Mouse (Mus musculus) lung, embryonic 15.5 days (tissue): ENCODE results near the gene Slc4a4. TPM values are rescaled to one million over a fixed set of nuclear protein-coding genes. Genes with fewer than 3 reads are reported as not detected.

Experiments
- ATAC-seq: fragments of 200-750 bp; cut with Nextera tagmentation; 2 replicates; pipeline ENCODE4 v1.8.0; 2017; ENCODE audit warnings: moderate number of reproducible peaks, borderline replicate concordance; ENCODE audit not compliant: low FRiP score, low TSS enrichment; ENCODE audit errors: extremely low read depth
- H3K27ac ChIP-seq: fragments of 300-500 bp; sonication (generic); 2 replicates; pipeline ENCODE4 v1.5.1; 2015; ENCODE audit warnings: moderate library complexity, mild to moderate bottlenecking, inconsistent platforms
- H3K27me3 ChIP-seq: fragments of 300-500 bp; sonication (generic); 2 replicates; pipeline ENCODE4 v1.6.1; 2015; ENCODE audit warnings: inconsistent platforms
- H3K36me3 ChIP-seq: fragments of 300-500 bp; sonication (generic); 2 replicates; pipeline ENCODE4 v1.6.1; 2015; ENCODE audit warnings: inconsistent platforms
- H3K4me1 ChIP-seq: fragments of 300-500 bp; sonication (generic); 2 replicates; pipeline ENCODE4 v1.6.1; 2015; ENCODE audit warnings: inconsistent platforms
- H3K4me2 ChIP-seq: fragments of 300-500 bp; sonication (generic); 2 replicates; pipeline ENCODE4 v1.6.1; 2015; ENCODE audit warnings: inconsistent platforms, mild to moderate bottlenecking, moderate library complexity
- H3K4me3 ChIP-seq: fragments of 300-500 bp; sonication (generic); 2 replicates; pipeline ENCODE4 v1.5.1; 2015; ENCODE audit warnings: mild to moderate bottlenecking, inconsistent platforms
- H3K9ac ChIP-seq: fragments of 300-500 bp; sonication (generic); 2 replicates; pipeline ENCODE4 v1.6.1; 2015; ENCODE audit warnings: inconsistent platforms
- H3K9me3 ChIP-seq: fragments of 300-500 bp; sonication (generic); 2 replicates; pipeline ENCODE4 v1.6.1; 2016; ENCODE audit warnings: inconsistent platforms
- WGBS: fragments of 180-500 bp; shearing (Covaris S2); methylation state at CpG from one replicate; pipeline ENCODE4 v1.1.7; 2015; 5-methylcytosine and 5-hydroxymethylcytosine counted together
- polyA plus RNA-seq: library from polyadenylated mRNA; unstranded; fragments of >200 nt; fragmentation: Nextera tagmentation; extraction: Ambion mirVana; gene quantifications from 2 replicates; pipeline ENCODE4 v1.2.1, GENCODE M21; 2015

The Slc4a4 gene
- polyA plus RNA-seq, 1 experiment from 2014 or later: 5.4 TPM

GRCm38 (mm10) chr5:89277616-89278015 lies 391.0 kb downstream of the Slc4a4 start:
- Histone ChIP-seq H3K27me3 (no peaks in the 10 kb centered on the region), H3K4me2 (no peak overlapping the region), H3K9ac (no peak overlapping the region), H3K9me3 (no peaks in the 10 kb centered on the region), H3K4me3 (no peak overlapping the region), H3K27ac (peak overlapping the region; percentile 83; the same call in 1 of the 2 replicates), H3K4me1 (peaks cover 4% of the 10 kb centered on the region), H3K36me3 (no peaks in the 10 kb centered on the region)
- ATAC-seq: peak; percentile 86
- 50% methylated on average over 5 of the region's 5 CpGs for WGBS

GRCm38 (mm10) chr5:89278309-89278708 lies 391.7 kb downstream of the Slc4a4 start:
- no peak overlapping the region for H3K4me3 ChIP-seq
- ATAC-seq: no peak
- no peaks in the 10 kb centered on the region for H3K27me3 ChIP-seq
- H3K36me3 ChIP-seq: no peaks in the 10 kb centered on the region
- peak overlapping the region; percentile 18; the same call in 1 of the 2 replicates for H3K27ac ChIP-seq
- H3K9ac ChIP-seq: no peak overlapping the region
- H3K4me2 ChIP-seq: no peak overlapping the region
- H3K4me1 ChIP-seq: peaks cover 4% of the 10 kb centered on the region
- H3K9me3 ChIP-seq: no peaks in the 10 kb centered on the region

GRCm38 (mm10) chr5:89280312-89280863 lies 393.8 kb downstream of the Slc4a4 start:
- Histone ChIP-seq H3K4me3 (no peak overlapping the region), H3K4me1 (peaks cover 4% of the 10 kb centered on the region), H3K27me3 (no peaks in the 10 kb centered on the region), H3K9me3 (no peaks in the 10 kb centered on the region), H3K36me3 (no peaks in the 10 kb centered on the region), H3K27ac (no peak overlapping the region), H3K9ac (no peak overlapping the region), H3K4me2 (no peak overlapping the region)
- ATAC-seq: no peak
- 65% methylated on average over 3 of the region's 3 CpGs for WGBS

Other genes starting within 250 kb of the Slc4a4 start
- gene Grsf1, start 210.6 kb upstream of the Slc4a4 start, polyA plus RNA-seq: 59.4 and 62.5 TPM in 2 replicates
- gene Mob1b, start 166.0 kb upstream of the Slc4a4 start, polyA plus RNA-seq: 10.6 and 11.9 TPM in 2 replicates
- gene Dck, start 121.8 kb upstream of the Slc4a4 start, polyA plus RNA-seq: 51.5 and 52.4 TPM in 2 replicates